Mouse (Mus musculus): ENCODE results near the gene Ahcy.

DNA sequence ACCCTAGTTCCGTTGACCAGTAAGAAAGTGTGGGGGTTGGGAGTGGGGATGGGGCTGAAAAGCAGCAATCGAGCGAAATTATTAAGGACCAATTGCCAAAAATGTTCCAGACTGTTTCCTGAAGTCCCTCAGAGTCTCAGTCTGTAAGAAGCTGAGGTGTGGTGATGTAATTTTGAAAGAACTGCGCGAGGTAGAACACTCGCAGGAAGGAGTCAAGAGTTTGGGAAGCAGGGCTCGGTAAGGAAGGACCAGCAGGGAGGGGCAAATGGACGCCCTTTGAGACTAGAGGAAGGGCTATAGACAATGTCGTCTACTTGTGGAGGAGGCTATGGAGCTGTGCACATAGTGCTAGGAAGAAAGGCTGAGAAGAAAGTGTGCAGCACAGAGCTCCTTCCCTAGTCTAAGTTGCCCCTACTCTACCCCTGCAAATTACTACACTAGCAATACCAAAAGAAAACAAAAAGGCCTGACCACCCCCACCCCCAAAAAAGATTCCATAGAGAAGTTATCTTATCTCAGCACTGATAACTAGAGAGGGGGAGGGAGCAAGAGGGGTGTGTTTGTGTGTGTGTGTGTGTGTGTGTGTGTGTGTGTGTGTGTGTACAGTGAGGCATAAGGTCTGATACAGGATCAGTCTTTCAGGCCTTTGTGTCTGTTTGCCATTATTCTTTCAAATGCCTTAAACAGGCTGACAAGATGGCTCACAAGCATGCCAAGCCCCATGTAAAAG, 22.5 kb downstream of the Ahcy start:
- no peak for TF ChIP-seq CTCF (IDR thresholded peaks at IDR 0.05)
- no peak for TF ChIP-seq EP300 (IDR thresholded peaks at IDR 0.05)
